Mouse (Mus musculus) urinary bladder, adult 18-20 months (tissue): ENCODE measurements at regions not wholly inside any gene's neighbourhood (a gene's known extent, or its start where the extent isn't known, plus 50 kb on each side); places are given as distances from the start of the nearest gene placed in this dataset.

Experiments used
- DNase-seq, 2 experiments: peaks; one replicate each; pipeline ENCODE4 v3.0.0; 2022; ENCODE audit warnings: low spot score in 2 of 2, mixed read lengths in 2 of 2

GRCm38 (mm10) chr8:26513001-26513400, 393.7 kb downstream of the Gm45692 start:
- no peak for DNase-seq

- no peak for DNase-seq
These were observed 404.9 kb downstream of the Gm45692 start for GRCm38 (mm10) chr8:26524237-26524636.

DNA sequence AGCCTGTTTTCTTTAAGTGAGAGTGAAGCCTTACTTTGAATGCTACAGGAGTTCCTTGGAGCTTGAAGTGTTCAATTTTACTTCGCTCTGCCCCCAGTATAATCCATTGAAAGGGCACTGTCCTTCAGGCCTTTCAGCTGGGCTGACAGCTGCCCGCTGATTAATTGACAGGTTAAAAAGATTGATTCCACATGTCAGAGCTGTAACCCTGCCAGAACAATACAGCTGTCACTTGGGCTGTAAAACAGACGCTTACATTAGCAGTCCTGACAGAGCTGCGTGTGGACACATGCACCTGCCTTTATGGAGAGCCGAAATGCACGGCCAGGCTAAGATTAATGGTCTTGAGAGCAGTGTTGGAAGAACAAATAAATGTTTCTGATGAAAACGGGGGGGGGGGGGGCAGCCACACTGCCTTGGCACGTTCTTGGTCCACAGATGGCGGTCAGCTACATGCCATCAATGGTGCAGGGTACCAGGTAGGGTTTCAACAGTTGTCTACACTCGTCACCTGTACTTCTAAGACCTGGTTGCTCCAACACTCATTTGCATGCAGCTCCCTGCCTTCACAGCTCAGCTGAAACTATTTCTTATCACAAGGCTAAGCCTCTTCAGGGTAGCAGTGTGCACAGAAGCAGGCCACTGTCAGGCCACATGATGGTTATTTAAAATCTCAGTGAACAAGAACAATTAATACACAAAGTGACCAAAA, 407.3 kb downstream of the Gm45692 start:
- no peak for DNase-seq

DNA sequence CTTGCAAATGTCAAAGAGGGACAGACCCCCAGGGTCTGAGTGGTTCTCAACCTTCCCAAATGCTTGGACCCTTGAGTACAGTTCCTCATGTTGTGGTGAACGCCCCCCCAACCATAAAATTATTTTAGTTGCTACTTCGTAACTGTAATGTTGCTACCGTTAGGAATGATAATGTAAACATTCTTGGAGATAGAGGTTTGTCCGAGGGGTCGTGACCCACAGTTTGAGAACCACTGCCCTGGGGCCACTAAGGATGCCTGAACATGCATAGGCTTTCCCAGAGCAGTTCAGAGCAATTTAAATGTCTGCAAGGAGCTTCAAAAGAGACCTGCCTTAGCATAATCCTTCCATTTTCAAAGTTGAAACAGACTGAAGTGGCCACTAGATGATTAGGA, 407.8 kb downstream of the Gm45692 start:
- DNase-seq, result no peak

DNA sequence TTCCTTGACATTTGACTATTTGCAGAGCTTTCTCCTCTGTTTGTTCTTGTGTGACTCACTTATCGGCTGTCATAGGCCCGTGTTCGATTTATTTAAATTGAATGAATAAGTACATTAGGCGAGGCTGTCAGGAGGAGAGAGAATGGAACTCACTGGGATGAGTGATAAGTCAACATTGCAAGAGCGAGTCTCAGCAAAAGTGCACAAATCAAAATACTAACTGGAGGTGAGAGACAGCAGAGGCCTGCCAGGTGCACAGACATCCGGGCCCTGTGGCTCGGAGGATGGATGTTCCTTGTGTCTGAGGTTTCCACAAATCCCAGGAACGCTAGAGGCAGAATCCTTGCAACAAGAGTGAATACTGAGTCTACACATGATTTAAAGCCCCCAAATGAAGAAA, 410.6 kb downstream of the Gm45692 start:
- no peak for DNase-seq

GRCm38 (mm10) chr8:26533444-26534421, 414.4 kb downstream of the Gm45692 start:
- no peak for DNase-seq

DNA sequence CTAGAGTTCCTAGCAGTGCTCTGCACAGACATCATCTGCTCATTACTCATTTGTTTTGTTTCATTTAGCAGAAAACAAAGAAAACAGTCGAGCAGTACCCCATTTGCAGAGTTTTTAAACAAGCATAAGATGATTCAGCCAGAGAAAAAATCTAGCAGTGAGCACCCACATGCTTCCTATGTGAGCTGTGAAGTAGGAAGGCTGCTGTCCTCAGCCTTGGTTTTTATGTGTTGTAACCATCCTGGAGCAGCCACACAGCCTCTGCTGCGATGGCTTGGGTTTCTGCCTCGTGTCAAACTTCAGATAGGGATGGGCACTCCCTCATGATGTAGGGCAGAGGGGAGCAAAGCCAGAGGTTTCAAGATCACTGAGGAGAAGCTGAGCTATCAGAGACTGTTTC, 416.5 kb downstream of the Gm45692 start:
- DNase-seq, result no peak

- DNase-seq, result no peak
These were observed 423.4 kb upstream of the Zfp703 start for GRCm38 (mm10) chr8:26553691-26554090.

GRCm38 (mm10) chr8:26559196-26559595, 417.9 kb upstream of the Zfp703 start:
- DNase-seq, result peak in 1 of 2 experiments; percentile 2

- no peak for DNase-seq
These were observed 414.0 kb upstream of the Zfp703 start for GRCm38 (mm10) chr8:26563151-26563550.

- DNase-seq, result no peak
These were observed 412.9 kb upstream of the Zfp703 start for GRCm38 (mm10) chr8:26564254-26564653.

DNA sequence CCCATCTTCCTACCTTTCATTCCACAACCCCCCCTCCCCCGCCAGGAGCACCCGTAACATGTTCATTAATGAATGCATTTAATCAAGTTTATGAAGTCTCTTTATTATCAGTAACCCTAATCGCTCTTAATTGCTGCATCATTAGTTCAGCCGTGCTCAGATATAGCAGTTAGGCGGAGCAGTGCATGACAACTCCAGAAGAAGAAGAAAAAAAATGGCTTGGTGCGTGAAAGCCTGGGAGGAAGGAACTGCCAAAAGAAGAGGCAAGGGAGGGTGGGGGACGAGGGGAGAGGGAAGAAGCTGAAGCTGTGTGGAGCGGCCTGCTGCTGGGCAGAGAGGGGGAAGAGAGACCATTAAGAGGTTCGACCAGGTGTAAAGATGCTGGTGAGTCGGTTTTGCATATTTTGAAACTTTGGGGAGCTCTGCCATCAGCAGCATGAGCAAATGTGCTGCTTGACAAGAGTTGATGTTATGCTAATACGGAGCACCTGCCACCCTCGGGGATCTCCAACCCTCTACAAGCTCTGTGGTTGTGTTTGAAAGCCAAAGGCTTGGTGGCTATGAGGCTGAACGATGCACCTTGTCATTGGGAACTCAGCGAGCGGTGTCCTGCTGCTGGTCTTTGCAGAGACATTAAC, 408.6 kb upstream of the Zfp703 start:
- DNase-seq, result no peak

DNA sequence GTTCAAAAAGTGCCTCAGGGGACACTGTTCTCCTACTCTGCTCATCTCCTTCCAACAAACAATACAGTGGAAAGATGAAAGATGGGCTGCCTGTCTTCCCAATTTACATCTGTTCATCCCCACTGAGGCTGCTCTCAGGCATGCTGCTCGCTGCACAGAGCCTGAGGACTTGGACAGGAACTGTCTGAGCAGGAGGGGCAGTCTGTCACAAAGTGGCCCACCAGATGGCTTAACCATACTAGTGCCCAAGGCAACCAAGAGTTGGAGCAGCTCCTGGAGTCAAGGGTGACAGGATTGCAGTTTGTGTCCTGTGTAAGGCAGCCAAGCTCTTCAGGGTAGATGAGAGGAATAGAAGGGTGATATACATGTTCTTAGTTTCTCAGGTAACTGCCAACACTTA, 388.3 kb upstream of the Zfp703 start:
- DNase-seq, result no peak

- DNase-seq, result no peak
These were observed 386.4 kb upstream of the Zfp703 start for GRCm38 (mm10) chr8:26590591-26591212.

DNA sequence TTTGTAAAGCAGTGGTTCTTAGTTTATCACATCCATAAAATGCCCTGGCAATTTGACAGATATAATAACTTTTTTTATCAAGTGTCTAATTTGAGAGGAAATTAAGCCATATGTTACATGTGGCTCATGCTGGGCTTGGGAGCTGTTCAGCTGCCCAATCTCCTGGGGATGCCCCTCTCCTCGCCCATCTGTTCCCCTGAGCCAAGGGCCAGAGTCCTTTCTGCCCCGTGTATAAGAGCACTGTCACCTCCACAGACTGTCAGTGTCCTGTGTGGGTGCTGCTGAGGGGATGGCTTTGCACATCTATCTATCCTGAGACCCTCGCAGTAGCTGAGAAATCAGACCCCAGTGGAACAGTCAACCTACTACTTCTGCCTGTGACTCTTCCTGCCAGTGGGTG, 385.9 kb upstream of the Zfp703 start:
- DNase-seq, result no peak

GRCm38 (mm10) chr8:26593536-26594368, 383.4 kb upstream of the Zfp703 start:
- peak in 1 of 2 experiments; percentile 10 for DNase-seq

- DNase-seq, result no peak
These were observed 382.7 kb upstream of the Zfp703 start for GRCm38 (mm10) chr8:26594369-26594920.

GRCm38 (mm10) chr8:26595431-26596018, 381.6 kb upstream of the Zfp703 start:
- DNase-seq, result no peak

DNA sequence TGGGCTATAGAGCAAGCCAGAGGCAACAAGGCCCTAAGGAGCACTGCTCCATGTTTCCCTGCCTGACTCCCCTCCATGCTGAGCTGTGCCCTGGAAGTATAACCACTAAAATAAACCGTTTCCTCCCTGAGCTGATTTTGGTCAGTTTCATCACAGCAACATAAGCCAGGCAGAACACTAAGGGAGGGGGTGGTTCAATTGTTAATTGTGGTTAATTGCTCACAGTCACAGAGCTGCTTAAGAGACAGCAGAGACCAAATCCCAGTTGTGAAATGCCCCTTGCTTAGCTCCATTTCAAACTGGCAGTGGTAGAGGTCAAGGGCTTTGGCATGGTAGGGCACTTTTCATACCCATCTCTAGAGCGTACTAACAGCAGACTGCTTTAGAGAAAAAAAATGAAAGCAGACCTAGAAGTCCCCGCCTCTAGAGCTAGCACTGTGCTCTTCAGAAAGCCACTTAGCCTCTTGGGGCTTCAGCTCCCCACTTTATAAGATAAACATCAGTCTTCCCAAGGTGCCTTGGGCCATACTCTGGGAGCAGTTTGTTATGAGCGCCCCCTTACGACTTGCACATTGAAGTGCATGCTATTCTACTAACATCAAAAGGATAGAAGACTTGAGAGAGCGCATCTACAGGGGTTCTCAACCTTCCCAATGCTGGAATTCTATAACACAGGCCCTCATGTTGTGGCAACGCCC, 380.3 kb upstream of the Zfp703 start:
- DNase-seq, result no peak

DNA sequence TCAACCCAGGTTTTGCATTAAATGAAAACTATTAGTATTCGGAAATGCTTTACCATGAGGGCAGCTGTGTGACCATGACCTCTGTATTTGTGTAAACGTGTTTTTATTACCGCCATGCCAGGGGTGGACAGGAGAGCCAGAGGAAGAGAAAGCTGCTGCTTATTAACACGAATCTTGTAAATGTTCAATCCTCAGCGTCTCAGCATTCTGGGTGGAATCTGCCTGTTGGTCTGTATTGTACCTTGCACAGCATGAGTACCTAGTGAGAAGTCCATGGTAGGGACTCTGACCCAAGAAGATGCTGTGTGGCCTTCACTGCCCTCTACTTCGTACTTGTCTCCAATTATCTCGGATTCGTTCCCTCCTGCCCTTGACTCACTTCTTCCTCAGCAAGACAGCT, 378.6 kb upstream of the Zfp703 start:
- no peak for DNase-seq
